Mouse (Mus musculus) kidney, adult 2 months (tissue): Measurements from ENCODE around the gene Man2b2.

Source experiments
- CTCF ChIP-seq: fragments of 200-500 bp; conservative IDR thresholded peaks from 2 replicates; pipeline ENCODE4 v1.5.1; 2011; ENCODE audit warnings: low read depth, mild to moderate bottlenecking, control low read depth, low read length, moderate library complexity, mixed read lengths; ENCODE audit not compliant: insufficient read depth, insufficient read length
- POLR2A ChIP-seq: fragments of 200-500 bp; IDR thresholded peaks from one replicate; pipeline ENCODE4 v1.6.1; 2011; ENCODE audit warnings: low read depth, low read length, control low read depth

- TF ChIP-seq POLR2A (no peak), CTCF (no peak)
Observed at GRCm38 (mm10) chr5:36791861-36792260, 38.6 kb downstream of the Man2b2 start.
